Mouse (Mus musculus): Measurements from ENCODE around the gene Dcaf17. TPM values are rescaled to one million over a fixed set of nuclear protein-coding genes. Genes with fewer than 3 reads are reported as not detected.

Gene Dcaf17
- polyA plus RNA-seq, 1 experiment from 2014 or later, result 39.4 TPM

Other genes with a start within 250 kb of the Dcaf17 start
- gene Tlk1, start 229.6 kb upstream of the Dcaf17 start, polyA plus RNA-seq (2015; fragmentation: Nextera tagmentation; extraction: Ambion mirVana), result 39.1 and 41.8 TPM in 2 replicates
- 15.3 and 16.7 TPM in 2 replicates for gene Mettl8, start 255 bp downstream of the Dcaf17 start, polyA plus RNA-seq (2015; fragmentation: Nextera tagmentation; extraction: Ambion mirVana)
- gene Cybrd1, start 62.6 kb downstream of the Dcaf17 start, polyA plus RNA-seq (2015; fragmentation: Nextera tagmentation; extraction: Ambion mirVana), result 7.5 and 7.8 TPM in 2 replicates
- gene Dync1i2, start 156.4 kb downstream of the Dcaf17 start, polyA plus RNA-seq (2015; fragmentation: Nextera tagmentation; extraction: Ambion mirVana), result 78.1 and 80.5 TPM in 2 replicates

All from stomach, embryonic 15.5 days (tissue).